Mouse (Mus musculus) kidney, adult 2 months (tissue): ENCODE measurements at regions not wholly inside any gene's neighbourhood (a gene's known extent, or its start where the extent isn't known, plus 50 kb on each side); places are given as distances from the start of the nearest gene placed in this dataset.

Experiments
- DNase-seq: peaks from one replicate; pipeline ENCODE4 v3.0.0; 2021
- H3K27ac ChIP-seq: fragments of 200-500 bp; 2 replicates; pipeline ENCODE4 v1.5.1; 2012; ENCODE audit warnings: low read depth, low read length, control low read depth, inconsistent platforms; ENCODE audit not compliant: insufficient read depth
- H3K27me3 ChIP-seq: fragments of 200-500 bp; replicated peaks from 2 replicates; pipeline ENCODE4 v1.6.1; 2012; ENCODE audit warnings: mild to moderate bottlenecking, moderate library complexity, low read length, inconsistent platforms; ENCODE audit not compliant: control insufficient read depth, insufficient read depth
- H3K36me3 ChIP-seq: fragments of 200-500 bp; 2 replicates; pipeline ENCODE4 v1.6.1; 2012; ENCODE audit warnings: mild to moderate bottlenecking, moderate library complexity, low read length, inconsistent platforms; ENCODE audit not compliant: control insufficient read depth, insufficient read depth
- H3K4me1 ChIP-seq: fragments of 200-500 bp; 2 replicates; pipeline ENCODE4 v1.6.1; 2011; ENCODE audit warnings: low read length; ENCODE audit not compliant: control insufficient read depth, insufficient read depth
- H3K4me3 ChIP-seq: fragments of 200-500 bp; 2 replicates; pipeline ENCODE4 v1.5.1; 2011; ENCODE audit warnings: mild to moderate bottlenecking, low read depth, low read length, control low read depth; ENCODE audit not compliant: insufficient read depth
- CTCF ChIP-seq: fragments of 200-500 bp; conservative IDR thresholded peaks from 2 replicates; pipeline ENCODE4 v1.5.1; 2011; ENCODE audit warnings: low read depth, mild to moderate bottlenecking, control low read depth, low read length, moderate library complexity, mixed read lengths; ENCODE audit not compliant: insufficient read depth, insufficient read length
- POLR2A ChIP-seq: fragments of 200-500 bp; IDR thresholded peaks from one replicate; pipeline ENCODE4 v1.6.1; 2011; ENCODE audit warnings: low read depth, low read length, control low read depth
- WGBS: fragments of 180-500 bp; shearing (Covaris S2); methylation state at CpG from one replicate; pipeline ENCODE4 v1.1.7; 2018; 5-methylcytosine and 5-hydroxymethylcytosine counted together

- no peaks in the 10 kb centered on the region for H3K36me3 ChIP-seq
Observed at GRCm38 (mm10) chr12:106841996-106842395, 646.4 kb upstream of the 3110018I06Rik start.

GRCm38 (mm10) chr12:106842396-106842795 is 646.0 kb upstream of the 3110018I06Rik start:
- Histone ChIP-seq H3K27me3 (no peaks in the 10 kb centered on the region), H3K36me3 (no peaks in the 10 kb centered on the region), H3K4me1 (no peaks in the 10 kb centered on the region), H3K27ac (no peak overlapping the region), H3K4me3 (no peak overlapping the region)
- no peak for DNase-seq
- 51% methylated on average over 8 of the region's 8 CpGs for WGBS
- no peak for TF ChIP-seq POLR2A
- no peak for TF ChIP-seq CTCF

More at GRCm38 (mm10) chr12:106841996-106842395, 646.4 kb upstream of the 3110018I06Rik start:
- no peak for DNase-seq
- Histone ChIP-seq H3K4me3 (no peak overlapping the region), H3K27me3 (no peaks in the 10 kb centered on the region), H3K27ac (no peak overlapping the region), H3K4me1 (no peaks in the 10 kb centered on the region)
- WGBS = 61% methylated on average over 8 of the region's 8 CpGs
- no peak for TF ChIP-seq POLR2A
- TF ChIP-seq CTCF = no peak

- TF ChIP-seq POLR2A = no peak
- no peak for TF ChIP-seq CTCF
- Histone ChIP-seq H3K4me1 (no peaks in the 10 kb centered on the region), H3K4me3 (no peak overlapping the region), H3K36me3 (no peaks in the 10 kb centered on the region), H3K27ac (no peak overlapping the region), H3K27me3 (no peaks in the 10 kb centered on the region)
- DNase-seq = no peak
- WGBS = 84% methylated on average over 4 of the region's 4 CpGs
Observed at GRCm38 (mm10) chr12:106851666-106852065, 636.8 kb upstream of the 3110018I06Rik start.

- TF ChIP-seq CTCF = no peak
- no peak for TF ChIP-seq POLR2A
- Histone ChIP-seq H3K4me1 (no peaks in the 10 kb centered on the region), H3K4me3 (no peak overlapping the region), H3K27me3 (no peaks in the 10 kb centered on the region), H3K27ac (no peak overlapping the region), H3K36me3 (no peaks in the 10 kb centered on the region)
- 44% methylated on average over 8 of the region's 8 CpGs for WGBS
- no peak for DNase-seq
Observed at GRCm38 (mm10) chr12:106852736-106853135, 635.7 kb upstream of the 3110018I06Rik start.

GRCm38 (mm10) chr12:106853711-106854240 is 634.7 kb upstream of the 3110018I06Rik start:
- no peak overlapping the region for H3K27ac ChIP-seq
- no peaks in the 10 kb centered on the region for H3K27me3 ChIP-seq
- 27% methylated on average over 11 of the region's 11 CpGs for WGBS
- no peak for DNase-seq
- TF ChIP-seq CTCF (no peak), POLR2A (no peak)
- H3K4me3 ChIP-seq = no peak overlapping the region
- no peaks in the 10 kb centered on the region for H3K4me1 ChIP-seq
- H3K36me3 ChIP-seq = no peaks in the 10 kb centered on the region

GRCm38 (mm10) chr12:106855520-106855919 is 632.9 kb upstream of the 3110018I06Rik start:
- 63% methylated on average over 2 of the region's 2 CpGs for WGBS
- no peaks in the 10 kb centered on the region for H3K4me1 ChIP-seq
- no peaks in the 10 kb centered on the region for H3K27me3 ChIP-seq
- TF ChIP-seq POLR2A (no peak), CTCF (no peak)
- no peaks in the 10 kb centered on the region for H3K36me3 ChIP-seq
- no peak overlapping the region for H3K4me3 ChIP-seq
- H3K27ac ChIP-seq = no peak overlapping the region
- no peak for DNase-seq

GRCm38 (mm10) chr12:106861638-106862037 is 626.8 kb upstream of the 3110018I06Rik start:
- H3K4me3 ChIP-seq = no peak overlapping the region
- no peak overlapping the region for H3K27ac ChIP-seq
- no peak for TF ChIP-seq POLR2A
- no peak for TF ChIP-seq CTCF
- WGBS = 97% methylated on average over 5 of the region's 5 CpGs
- H3K4me1 ChIP-seq = no peaks in the 10 kb centered on the region
- H3K27me3 ChIP-seq = no peaks in the 10 kb centered on the region
- no peaks in the 10 kb centered on the region for H3K36me3 ChIP-seq
- DNase-seq = no peak
